Mouse (Mus musculus) cortical plate, adult 2 months (tissue): ENCODE measurements around the gene Pprc1.

Source experiments
- CTCF ChIP-seq: fragments of 200-500 bp; IDR thresholded peaks from 2 replicates; pipeline ENCODE4 v1.5.1; 2011; ENCODE audit warnings: mild to moderate bottlenecking, control low read depth, low read length; ENCODE audit not compliant: insufficient read depth; ENCODE audit errors: extremely low read depth
- POLR2A ChIP-seq: fragments of 200-500 bp; IDR thresholded peaks from 2 replicates; pipeline ENCODE4 v1.6.1; 2011; ENCODE audit warnings: mild to moderate bottlenecking, low read length, control low read depth; ENCODE audit not compliant: insufficient read depth; ENCODE audit errors: extremely low read depth

- no peak for TF ChIP-seq CTCF
- TF ChIP-seq POLR2A = no peak
These were observed 7.3 kb upstream of the Pprc1 start for GRCm38 (mm10) chr19:46037243-46037924.
